ENCODE assay signal across 26 mouse cellular contexts in the genomic region with DNA sequence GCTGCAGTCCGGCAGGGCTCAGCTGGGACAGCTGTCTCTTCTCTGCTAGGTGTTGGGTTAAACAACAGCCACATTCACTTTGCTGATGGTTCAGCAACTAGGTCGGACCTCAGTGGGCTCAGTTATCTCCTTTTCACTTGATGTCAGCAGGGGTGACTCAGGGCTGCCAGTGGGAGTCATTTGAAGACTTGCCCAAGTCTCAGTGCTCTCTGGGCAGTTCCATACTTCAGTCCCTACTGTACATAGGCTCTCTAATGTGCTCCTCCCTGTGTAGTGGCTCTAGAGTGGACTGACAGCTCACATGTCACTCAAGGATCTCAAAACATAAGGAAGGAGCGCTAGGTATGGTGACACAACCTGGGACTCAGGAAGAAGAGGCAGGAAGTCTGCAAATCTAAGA. TPM values are rescaled to one million over a fixed set of nuclear protein-coding genes. Genes with fewer than 3 reads are reported as not detected.
DNase-seq lines count a peak whose midpoint lies in the region; ATAC-seq lines count a peak whose summit lies in the region.
"Had no signal": no experiment of that assay in that cellular context is flagged by ENCODE, and none has a peak within 500 bp of the region (broad histone marks: within the 10 kb centered on the region; RNA-seq: fewer than 3 reads in every experiment).

No protein-coding gene starts in this region.

- no peak overlapping the region for H3K4me2 ChIP-seq in intestine, embryonic 14.5 days (ENCODE audit: low read length)
- no peak overlapping the region for H3K4me2 ChIP-seq in intestine, embryonic 16.5 days (ENCODE audit: low read depth, low read length)
- H3K4me2 ChIP-seq: heart, embryonic 11.5 days; hindbrain, embryonic 14.5 days had no signal

- no peaks in the 10 kb centered on the region for H3K4me1 ChIP-seq in intestine, embryonic 14.5 days (replicated peaks; ENCODE audit: control insufficient read depth, insufficient read depth, low read length)
- no peaks in the 10 kb centered on the region for H3K4me1 ChIP-seq in intestine, embryonic 16.5 days (ENCODE audit: control insufficient read depth, insufficient read depth, low read length)
- peaks cover 11% of the 10 kb centered on the region for H3K4me1 ChIP-seq in forebrain, embryonic 10.5 days

- no peak overlapping the region for H3K4me3 ChIP-seq in intestine, embryonic 14.5 days (ENCODE audit: low read depth, low read length)
- H3K4me3 ChIP-seq in intestine, embryonic 16.5 days (ENCODE audit: low read length) = no peak overlapping the region
- H3K4me3 ChIP-seq in forebrain, embryonic 10.5 days = no peak overlapping the region
- H3K4me3 ChIP-seq: gastrocnemius, adult 2 months; heart, adult 2 months had no signal

- 68% methylated on average over 3 of the region's 3 CpGs for WGBS in intestine, embryonic 14.5 days
- WGBS in intestine, embryonic 16.5 days = 68% methylated on average over 3 of the region's 3 CpGs
- WGBS in forebrain, embryonic 10.5 days = 77% methylated on average over 3 of the region's 3 CpGs

- ATAC-seq in intestine, embryonic 14.5 days (replicated peaks; ENCODE audit: low FRiP score, low TSS enrichment, low read depth) = no peak
- ATAC-seq in intestine, embryonic 16.5 days = no peak
- peak; percentile 24 for ATAC-seq in granulocyte monocyte progenitor cell, adult 5-6 weeks (replicated peaks; ENCODE audit: poor library complexity, severe bottlenecking)
- ATAC-seq: activated CD4-positive, CD25-positive, alpha-beta regulatory T cell, adult 4 months; forebrain, embryonic 14.5 days; forebrain, postnatal 0 days; hindbrain, postnatal 0 days; inflammation-experienced regulatory T-cells, adult 6 months had no signal

- peak; percentile 38 for DNase-seq in intestine, embryonic 14.5 days (ENCODE audit: low spot score)
- DNase-seq in CD4-positive helper T cell, adult 2 months (ENCODE audit: low read depth, low spot score) = peak; percentile 18
- DNase-seq in naive thymus-derived CD4-positive, alpha-beta T cell, adult 2 months (ENCODE audit: low read depth) = peak; percentile 55
- no peak for DNase-seq in forebrain, embryonic 10.5 days (ENCODE audit: extremely low spot score, low spot score)
- DNase-seq in adrenal gland, postnatal 4 days (ENCODE audit: low spot score in 2 of 2) = no peak
- DNase-seq: adrenal gland, postnatal 10 days; adrenal gland, postnatal 36 days; cerebellum, adult 11 months; cerebellum, adult 2 months; cerebellum, postnatal 10 days; cerebellum, postnatal 36 days; forebrain, postnatal 0 days; gastrocnemius, adult 2 months; gastrocnemius, postnatal 14 days; heart, adult 2 months; heart, postnatal 4 days; kidney, adult 11 months had no signal

- H3K27me3 ChIP-seq in intestine, embryonic 14.5 days (replicated peaks; ENCODE audit: control insufficient read depth, insufficient read depth, low read length) = no peaks in the 10 kb centered on the region
- H3K27me3 ChIP-seq in intestine, embryonic 16.5 days (replicated peaks; ENCODE audit: control insufficient read depth, insufficient read depth, low read length) = no peaks in the 10 kb centered on the region
- peaks cover 37% of the 10 kb centered on the region for H3K27me3 ChIP-seq in forebrain, embryonic 10.5 days (ENCODE audit: poor library complexity, severe bottlenecking)

- H3K27ac ChIP-seq in intestine, embryonic 14.5 days (ENCODE audit: low read depth) = no peak overlapping the region
- no peak overlapping the region for H3K27ac ChIP-seq in intestine, embryonic 16.5 days (ENCODE audit: low read length)
- no peak overlapping the region for H3K27ac ChIP-seq in forebrain, embryonic 10.5 days
- H3K27ac ChIP-seq: gastrocnemius, adult 2 months; heart, adult 2 months; hindbrain, embryonic 14.5 days; hindbrain, postnatal 0 days had no signal

- no peak overlapping the region for H3K9ac ChIP-seq in intestine, embryonic 14.5 days (ENCODE audit: low read length)
- no peak overlapping the region for H3K9ac ChIP-seq in intestine, embryonic 16.5 days (ENCODE audit: low read depth, low read length)
- H3K9ac ChIP-seq: forebrain, postnatal 0 days; hindbrain, embryonic 14.5 days had no signal

- no peaks in the 10 kb centered on the region for H3K36me3 ChIP-seq in intestine, embryonic 14.5 days (ENCODE audit: control insufficient read depth, insufficient read depth, low read length)
- no peaks in the 10 kb centered on the region for H3K36me3 ChIP-seq in intestine, embryonic 16.5 days (ENCODE audit: control insufficient read depth, insufficient read depth, low read length)
- no peaks in the 10 kb centered on the region for H3K36me3 ChIP-seq in forebrain, embryonic 10.5 days (replicated peaks)

- no peaks in the 10 kb centered on the region for H3K9me3 ChIP-seq in intestine, embryonic 14.5 days (ENCODE audit: control insufficient read depth, low read length)
- H3K9me3 ChIP-seq in intestine, embryonic 16.5 days (ENCODE audit: control insufficient read depth, low read length) = no peaks in the 10 kb centered on the region
- H3K9me3 ChIP-seq in forebrain, embryonic 10.5 days = no peaks in the 10 kb centered on the region

RNA-seq across cellular contexts. Expression of a gene that starts 8.4 kb away (rescaled TPM):
- 6.2 and 8.2 TPM in 2 replicates for polyA plus RNA-seq in intestine, embryonic 14.5 days (2014; fragmentation: Nextera tagmentation; extraction: Ambion mirVana)
- 12.6 and 14.5 TPM in 2 replicates for polyA plus RNA-seq in intestine, embryonic 16.5 days (2015; fragmentation: Nextera tagmentation; extraction: Ambion mirVana)
- total RNA-seq in granulocyte monocyte progenitor cell, adult 5-6 weeks (2014; fragmentation: Nextera tagmentation) = 13.4 and 13.6 TPM in 2 replicates
- 17.2 and 22.6 TPM in 2 replicates for total RNA-seq in granulocyte monocyte progenitor cell, adult 5-6 weeks (2017)
- polyA plus RNA-seq in forebrain, embryonic 10.5 days (2016; fragmentation: Nextera tagmentation; extraction: Ambion mirVana) = 2.9 and 4.0 TPM in 2 replicates
- 10 to 100 TPM; 84.9 TPM for total RNA-seq in adrenal gland, postnatal 4 days (2021)

RNA-seq across cellular contexts. Expression of a gene that starts 52.1 kb away (rescaled TPM):
- 128 and 130 TPM in 2 replicates for polyA plus RNA-seq in intestine, embryonic 14.5 days (2014; fragmentation: Nextera tagmentation; extraction: Ambion mirVana)
- 104 and 115 TPM in 2 replicates for polyA plus RNA-seq in intestine, embryonic 16.5 days (2015; fragmentation: Nextera tagmentation; extraction: Ambion mirVana)
- total RNA-seq in granulocyte monocyte progenitor cell, adult 5-6 weeks (2014; fragmentation: Nextera tagmentation) = 54.9 and 65.5 TPM in 2 replicates
- total RNA-seq in granulocyte monocyte progenitor cell, adult 5-6 weeks (2017) = 77.7 and 82.8 TPM in 2 replicates
- 123 TPM in 2 replicates for polyA plus RNA-seq in forebrain, embryonic 10.5 days (2016; fragmentation: Nextera tagmentation; extraction: Ambion mirVana)
- total RNA-seq in adrenal gland, postnatal 4 days (2021) = 10 to 100 TPM; 59.7 to 60.0 TPM

RNA-seq across cellular contexts. Expression of a gene that starts 59.7 kb away (rescaled TPM):
- polyA plus RNA-seq in intestine, embryonic 14.5 days (2014; fragmentation: Nextera tagmentation; extraction: Ambion mirVana) = 0.37 and 0.40 TPM in 2 replicates
- 0.38 and 0.59 TPM in 2 replicates for polyA plus RNA-seq in intestine, embryonic 16.5 days (2015; fragmentation: Nextera tagmentation; extraction: Ambion mirVana)
- 1.8 and 8.8 TPM in 2 replicates for total RNA-seq in granulocyte monocyte progenitor cell, adult 5-6 weeks (2014; fragmentation: Nextera tagmentation)
- 7.5 and 8.2 TPM in 2 replicates for total RNA-seq in granulocyte monocyte progenitor cell, adult 5-6 weeks (2017)
- polyA plus RNA-seq in forebrain, embryonic 10.5 days (2016; fragmentation: Nextera tagmentation; extraction: Ambion mirVana) = 0.25 and 0.42 TPM in 2 replicates
- under 1 TPM; 0.76 TPM for total RNA-seq in adrenal gland, postnatal 4 days (2021)
- total RNA-seq: gastrocnemius, adult 2 months had no signal
- polyA plus RNA-seq: heart, embryonic 14.5 days had no signal

Comparison
In these comparisons a context has a peak if more than half of its experiments do, and no peak if none do; other contexts are left out.
1. DNase-seq: peak in intestine, embryonic 14.5 days (single experiment), CD4-positive helper T cell, adult 2 months (single experiment) and naive thymus-derived CD4-positive, alpha-beta T cell, adult 2 months (single experiment); none in forebrain, embryonic 10.5 days (single experiment) and adrenal gland, postnatal 4 days (0 of 2).